Mouse (Mus musculus) layer of hippocampus, adult 11-12 months (tissue): ENCODE results near the gene Olfr1151.

ENCODE experiments used
- DNase-seq: peaks from one replicate; pipeline ENCODE4 v3.0.0; 2022; ENCODE audit warnings: low spot score

Olfr1151 gene

DNA sequence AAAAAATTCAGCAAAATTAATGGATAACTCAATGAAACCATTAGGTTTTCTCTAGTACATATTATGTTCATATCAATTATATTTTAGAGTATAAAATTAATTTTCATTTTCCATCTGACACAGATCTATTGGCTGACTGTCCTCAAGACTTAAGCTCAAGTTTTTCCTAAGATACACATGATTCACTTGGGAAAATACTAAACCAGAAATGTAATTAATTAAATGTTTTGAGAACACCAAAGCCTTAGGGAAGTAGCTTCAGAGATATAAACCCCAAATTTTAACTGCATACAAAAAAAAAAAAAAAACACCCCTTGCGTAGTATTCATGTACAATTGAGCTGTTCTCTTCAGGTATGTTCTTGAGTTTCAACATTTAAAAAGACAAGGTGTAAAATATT, at the start of gene Olfr1151:
Olfr1151 (plus strand) TSS at position 301 of the 400 bp plus-strand sequence.
- DNase-seq, result no peak

DNA sequence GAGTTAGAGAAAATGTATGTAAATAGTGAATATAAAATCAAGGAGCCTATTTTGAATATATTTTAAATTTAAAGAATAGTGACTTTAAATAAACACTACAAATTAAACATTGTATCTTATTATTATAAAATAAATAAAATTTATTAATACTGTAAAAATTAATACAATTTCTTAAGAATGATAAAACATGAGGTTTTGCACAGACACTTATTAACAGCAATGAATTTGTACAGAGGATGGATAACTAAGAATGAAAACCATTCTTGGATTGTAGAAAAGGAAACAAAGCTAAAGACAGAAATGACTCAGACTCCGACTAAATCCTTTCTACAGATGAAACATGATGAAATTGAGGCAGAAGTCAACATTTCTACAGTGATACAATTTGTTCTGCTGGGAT, 46.1 kb upstream of the Olfr1151 start, which contains the start of gene Olfr1145:
Olfr1145 (plus strand) TSS at position 301 of the 400 bp plus-strand sequence.
- DNase-seq, result no peak

- no peak for DNase-seq
Measured at GRCm38 (mm10) chr2:87830233-87830632, 25.4 kb upstream of the Olfr1151 start, which contains the start of gene Olfr1148. Gene Olfr1148 (plus strand): TSS chr2:87830533.

DNA sequence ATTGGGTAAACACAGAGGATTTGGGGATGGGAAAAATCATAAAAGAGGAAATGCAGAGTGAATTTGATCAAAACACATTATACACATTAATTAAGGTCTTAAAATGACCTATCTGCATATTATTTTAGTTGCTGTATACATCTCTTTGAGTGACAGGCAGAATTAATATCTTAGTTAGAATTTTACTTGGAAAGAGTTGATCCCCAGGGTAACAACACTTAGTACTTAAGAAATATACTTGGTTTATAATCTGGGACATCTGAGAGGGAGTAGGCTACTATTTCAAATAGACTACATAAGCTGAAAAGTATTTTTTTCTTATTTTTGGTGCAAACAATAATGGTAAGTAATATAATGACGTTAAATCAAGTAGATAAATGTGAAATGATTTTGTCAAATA, 12.0 kb upstream of the Olfr1151 start, which contains the start of gene Olfr1150-ps1:
Olfr1150-ps1 (plus strand) TSS at position 301 of the 400 bp plus-strand sequence.
- DNase-seq, result no peak

DNA sequence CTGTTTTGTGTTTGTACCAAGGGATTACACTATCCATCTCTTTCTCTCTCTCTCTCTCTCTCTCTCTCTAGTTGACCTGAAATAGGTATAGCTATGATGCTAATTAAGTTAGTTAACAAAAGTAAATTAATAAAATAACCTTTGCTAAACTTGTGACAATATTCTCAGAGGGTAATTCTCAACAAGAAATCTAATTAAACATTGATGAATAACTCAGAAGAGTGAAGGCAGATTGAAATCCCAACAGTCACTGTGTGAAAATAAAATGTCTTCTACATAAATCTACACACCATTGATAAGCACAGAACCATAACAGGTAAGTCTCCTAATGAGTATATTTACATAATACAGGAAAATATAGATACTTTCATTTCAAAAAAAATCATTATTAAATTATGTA, 10.5 kb downstream of the Olfr1151 start, which contains the start of gene Olfr1152:
Olfr1152 (plus strand) TSS at position 301 of the 400 bp plus-strand sequence.
- no peak for DNase-seq

GRCm38 (mm10) chr2:87894662-87895061, 39.0 kb downstream of the Olfr1151 start, which contains the start of gene Olfr1153:
Gene Olfr1153 (plus strand): TSS chr2:87894962.
- no peak for DNase-seq

DNA sequence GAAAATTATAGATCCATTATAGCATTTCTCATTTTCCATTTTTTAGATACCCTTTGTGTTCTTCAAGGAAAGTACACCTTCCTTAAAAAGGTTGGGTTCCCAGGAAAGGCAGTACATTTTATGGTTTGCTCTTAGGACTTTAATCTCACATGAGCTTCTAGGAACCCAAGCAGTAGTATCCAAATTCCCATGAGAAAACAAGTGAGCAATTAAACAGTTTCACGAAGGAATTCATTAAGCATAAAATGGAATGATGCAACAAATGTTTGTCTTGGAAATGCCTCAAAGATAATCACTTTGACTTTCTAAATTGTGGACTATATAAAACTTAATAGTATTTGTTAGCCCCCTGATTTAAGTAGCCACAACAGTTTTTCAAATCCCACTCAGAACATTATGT, 49.4 kb downstream of the Olfr1151 start, which contains the start of gene Olfr1154:
Olfr1154 (minus strand) TSS at position 101 of the 400 bp plus-strand sequence.
- no peak for DNase-seq
